Mouse (Mus musculus): ENCODE data around the gene Ppp2r5e. TPM values are rescaled to one million over a fixed set of nuclear protein-coding genes. Genes with fewer than 3 reads are reported as not detected.

Gene Ppp2r5e
- polyA plus RNA-seq (2015; fragmentation: Nextera tagmentation; extraction: Ambion mirVana): 20.2 and 25.9 TPM in 2 replicates

DNA sequence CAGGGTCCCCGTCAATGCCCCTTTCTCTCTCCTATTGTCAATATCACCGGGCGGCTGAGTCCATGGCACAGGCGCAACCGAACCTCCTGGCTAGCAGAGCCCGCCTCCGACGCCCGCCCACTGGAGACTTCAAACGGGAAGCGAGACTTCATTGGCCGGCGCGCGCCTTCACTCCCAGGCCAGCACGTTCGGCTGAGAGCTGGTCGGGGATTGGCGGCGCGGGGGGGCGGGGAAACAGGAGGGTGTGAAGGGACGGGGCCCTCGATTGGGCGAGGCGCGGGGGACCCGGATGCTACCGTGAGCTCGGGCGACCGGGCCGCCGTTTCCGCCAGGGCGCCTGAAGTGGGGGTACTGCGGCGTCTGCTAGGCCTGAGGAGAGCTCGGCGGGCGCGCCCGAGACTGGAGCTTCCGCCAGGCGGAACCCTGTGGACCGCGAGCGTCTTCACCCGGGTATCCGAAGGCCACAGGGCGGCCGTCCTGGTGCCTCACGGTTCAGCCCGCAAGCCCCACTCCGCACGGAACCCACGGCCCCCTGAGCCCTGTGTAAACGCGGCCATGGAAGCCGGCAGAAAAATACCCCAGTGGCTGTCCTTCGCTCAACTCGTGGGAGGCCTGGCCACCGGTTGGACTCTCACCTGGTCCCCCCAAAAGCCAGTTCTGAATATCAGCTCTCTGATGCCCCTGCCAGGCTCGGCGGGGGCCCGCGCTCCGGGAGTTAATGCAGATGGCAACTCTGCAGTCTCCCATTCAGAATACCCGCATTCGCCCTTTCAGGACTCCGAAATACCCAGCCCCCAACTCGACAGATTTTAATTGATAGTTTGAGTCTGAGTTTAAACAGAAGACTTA is at the start of gene Ppp2r5e:
Gene Ppp2r5e (minus strand): TSS at position 92 of the 849 bp plus-strand sequence.

DNA sequence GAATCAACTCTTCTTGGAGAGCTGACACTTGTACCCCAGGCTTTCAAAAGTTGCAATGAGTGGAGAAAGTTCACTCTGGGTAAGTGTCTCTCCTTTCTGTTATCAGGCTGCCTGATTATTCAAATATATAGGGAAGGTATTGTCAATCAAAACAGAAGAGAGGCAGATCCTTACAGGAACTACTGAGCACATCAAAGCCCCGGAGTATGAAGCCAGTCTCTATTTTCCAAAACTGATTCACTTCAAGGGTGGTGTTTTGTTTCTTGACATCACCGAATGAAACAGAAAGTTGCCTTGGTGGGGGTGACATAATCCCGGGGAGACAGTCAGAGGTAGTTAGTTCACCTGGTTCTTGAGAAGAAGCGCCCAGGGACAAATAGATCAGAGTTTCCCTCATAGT is 179.4 kb downstream of the Ppp2r5e start, which contains the start of gene Gphb5:
Gene Gphb5 (minus strand): TSS at position 101 of the 400 bp plus-strand sequence.

Other genes with a start within 250 kb of the Ppp2r5e start
- gene Gphb5, start 179.5 kb downstream of the Ppp2r5e start, polyA plus RNA-seq (2015; fragmentation: Nextera tagmentation; extraction: Ambion mirVana): not detected in 2 replicates
- 4.8 and 5.1 TPM in 2 replicates for gene Wdr89, start 73.3 kb upstream of the Ppp2r5e start, polyA plus RNA-seq (2015; fragmentation: Nextera tagmentation; extraction: Ambion mirVana)
- gene Sgpp1, start 139.5 kb upstream of the Ppp2r5e start, polyA plus RNA-seq (2015; fragmentation: Nextera tagmentation; extraction: Ambion mirVana): 17.3 and 21.1 TPM in 2 replicates
- 22.6 and 24.0 TPM in 2 replicates for gene Syne2, start 221.9 kb upstream of the Ppp2r5e start, polyA plus RNA-seq (2015; fragmentation: Nextera tagmentation; extraction: Ambion mirVana)

Data from neural tube, postnatal 0 days (tissue).